ENCODE assay signal across 17 mouse cellular contexts in genomic region chr9:62903841-62904240, GRCm38 (mm10). TPM values are rescaled to one million over a fixed set of nuclear protein-coding genes. Genes with fewer than 3 reads are reported as not detected.
"Had no signal": no experiment of that assay in that cellular context is flagged by ENCODE, and none has a peak within 500 bp of the region (broad histone marks: within the 10 kb centered on the region; RNA-seq: fewer than 3 reads in every experiment).

No protein-coding gene starts in this region.

- DNase-seq: kidney, adult 2 months; kidney, postnatal 10 days; kidney, postnatal 4 days; layer of hippocampus, adult 9-11 months; liver, postnatal 0 days; lung, embryonic 14.5 days; midbrain, embryonic 14.5 days; thymus, adult 2 months; thymus, postnatal 14 days had no signal

- H3K9ac ChIP-seq: kidney, embryonic 15.5 days; liver, embryonic 14.5 days; liver, postnatal 0 days; lung, embryonic 14.5 days had no signal

- H3K4me2 ChIP-seq: kidney, embryonic 15.5 days; liver, embryonic 11.5 days; lung, embryonic 14.5 days; midbrain, embryonic 11.5 days had no signal

- H3K4me3 ChIP-seq: kidney, embryonic 15.5 days had no signal

- H3K9me3 ChIP-seq: kidney, embryonic 15.5 days had no signal

- H3K27ac ChIP-seq: kidney, embryonic 15.5 days; liver, embryonic 14.5 days; macrophage had no signal

- ATAC-seq: intestine, embryonic 16.5 days; liver, postnatal 0 days; lung, postnatal 0 days had no signal

- H3K27me3 ChIP-seq: kidney, embryonic 15.5 days had no signal

RNA-seq across cellular contexts. Expression of gene Calml4, which starts 46.0 kb away (rescaled TPM):
- total RNA-seq: left cerebral cortex, adult 18-20 months had no signal
